Mouse (Mus musculus): ENCODE results near the gene Agbl3.

GRCm38 (mm10) chr6:34887131-34887850 lies 107.1 kb downstream of the Agbl3 start:
- no peak for TF ChIP-seq POLR2A (IDR thresholded peaks at IDR 0.05; ENCODE audit: borderline replicate concordance, control insufficient read depth, low read depth, low read length)
- no peak for TF ChIP-seq CTCF (IDR thresholded peaks at IDR 0.05; ENCODE audit: control insufficient read depth, insufficient read depth, low read length)
